Mouse (Mus musculus): ENCODE measurements around the gene Pfas.
"Not testable (repeated sequence)": the region's sequence is repeated elsewhere in the genome, so short reads cannot be mapped to it uniquely, and the experiment has no call there.

The Pfas gene

GRCm38 (mm10) chr11:69012071-69012601 is 3.9 kb upstream of the Pfas start:
- DNase-seq: peak; percentile 84

GRCm38 (mm10) chr11:69011445-69011844 is 3.2 kb upstream of the Pfas start:
- not testable (repeated sequence) for DNase-seq

- DNase-seq: no peak
Observed at GRCm38 (mm10) chr11:69010400-69011323, 2.4 kb upstream of the Pfas start.

- DNase-seq: no peak
Observed at GRCm38 (mm10) chr11:69009508-69009907, 1.2 kb upstream of the Pfas start.

- not testable (repeated sequence) for DNase-seq
Observed at GRCm38 (mm10) chr11:69006575-69006974, 1.7 kb downstream of the Pfas start.

GRCm38 (mm10) chr11:69005193-69005592 is 3.1 kb downstream of the Pfas start:
- DNase-seq: no peak

- DNase-seq: no peak
Observed at GRCm38 (mm10) chr11:69003592-69003991, 4.7 kb downstream of the Pfas start.

- DNase-seq: not testable (repeated sequence)
Observed at GRCm38 (mm10) chr11:69002782-69003181, 5.5 kb downstream of the Pfas start.

- no peak for DNase-seq
Observed at GRCm38 (mm10) chr11:68997080-68997479, 11.2 kb downstream of the Pfas start.

- DNase-seq: no peak
Observed at GRCm38 (mm10) chr11:68994377-68994776, 13.9 kb downstream of the Pfas start.

- no peak for DNase-seq
Observed at GRCm38 (mm10) chr11:68993122-68993521, 15.1 kb downstream of the Pfas start.

- DNase-seq: no peak
Observed at GRCm38 (mm10) chr11:68988341-68988740, 19.9 kb downstream of the Pfas start.

GRCm38 (mm10) chr11:68987365-68987882 is 20.8 kb downstream of the Pfas start:
- DNase-seq: no peak

GRCm38 (mm10) chr11:68982639-68983369 is 25.5 kb downstream of the Pfas start:
- DNase-seq: peak; percentile 79

- no peak for DNase-seq
Observed at GRCm38 (mm10) chr11:68980919-68981318, 27.3 kb downstream of the Pfas start.

- DNase-seq: no peak
Observed at GRCm38 (mm10) chr11:68979320-68979733, 28.9 kb downstream of the Pfas start.

GRCm38 (mm10) chr11:68975601-68976000 is 32.7 kb downstream of the Pfas start:
- DNase-seq: no peak

GRCm38 (mm10) chr11:68975085-68975484 is 33.2 kb downstream of the Pfas start, which contains the start of gene Rangrf:
Gene Rangrf, minus strand, starts transcription at chr11:68975185.
- no peak for DNase-seq

GRCm38 (mm10) chr11:68974059-68974450 is 34.2 kb downstream of the Pfas start:
- DNase-seq: no peak

GRCm38 (mm10) chr11:68973250-68974058 is 34.8 kb downstream of the Pfas start:
- peak; percentile 79 for DNase-seq

- DNase-seq: no peak
Observed at GRCm38 (mm10) chr11:68970232-68970631, 38.0 kb downstream of the Pfas start.

- DNase-seq: no peak
Observed at GRCm38 (mm10) chr11:68968752-68969151, 39.5 kb downstream of the Pfas start.
